Mouse (Mus musculus) embryonic facial prominence, embryonic 13.5 days (tissue): ENCODE measurements around the gene Osbpl9. TPM values are rescaled to one million over a fixed set of nuclear protein-coding genes. Genes with fewer than 3 reads are reported as not detected.

Experiments used
- ATAC-seq: fragments of 200-750 bp; cut with Nextera tagmentation; 2 replicates; pipeline ENCODE4 v1.8.0; 2017; ENCODE audit warnings: low read depth; ENCODE audit not compliant: insufficient number of reproducible peaks, insufficient read depth, low FRiP score, low TSS enrichment
- H3K27ac ChIP-seq: fragments of 300-500 bp; sonication (generic); 2 replicates; pipeline ENCODE4 v1.5.1; 2015; ENCODE audit warnings: moderate library complexity, mild to moderate bottlenecking, inconsistent platforms
- H3K27me3 ChIP-seq: fragments of 300-500 bp; sonication (generic); 2 replicates; pipeline ENCODE4 v1.6.1; 2015; ENCODE audit warnings: mild to moderate bottlenecking, inconsistent platforms
- H3K36me3 ChIP-seq: fragments of 300-500 bp; sonication (generic); 2 replicates; pipeline ENCODE4 v1.6.1; 2015; ENCODE audit warnings: mild to moderate bottlenecking, inconsistent platforms
- H3K4me1 ChIP-seq: fragments of 300-500 bp; sonication (generic); 2 replicates; pipeline ENCODE4 v1.6.1; 2015; ENCODE audit warnings: inconsistent platforms
- H3K4me2 ChIP-seq: fragments of 300-500 bp; sonication (generic); 2 replicates; pipeline ENCODE4 v1.6.1; 2015; ENCODE audit warnings: moderate library complexity, mild to moderate bottlenecking, inconsistent platforms
- H3K4me3 ChIP-seq: fragments of 300-500 bp; sonication (generic); 2 replicates; pipeline ENCODE4 v1.5.1; 2015; ENCODE audit warnings: mild to moderate bottlenecking, inconsistent platforms
- H3K9ac ChIP-seq: fragments of 300-500 bp; sonication (generic); 2 replicates; pipeline ENCODE4 v1.6.1; 2015; ENCODE audit warnings: mild to moderate bottlenecking, inconsistent platforms
- H3K9me3 ChIP-seq: fragments of 300-500 bp; sonication (generic); 2 replicates; pipeline ENCODE4 v1.6.1; 2016; ENCODE audit warnings: inconsistent platforms
- WGBS: fragments of 180-500 bp; shearing (Covaris S2); methylation state at CpG from one replicate; pipeline ENCODE4 v1.1.7; 2015; ENCODE audit warnings: mixed read lengths; 5-methylcytosine and 5-hydroxymethylcytosine counted together
- polyA plus RNA-seq: library from polyadenylated mRNA; unstranded; fragments of >200 nt; fragmentation: Nextera tagmentation; extraction: Ambion mirVana; gene quantifications from 2 replicates; pipeline ENCODE4 v1.2.1, GENCODE M21; 2015

Osbpl9 gene
- polyA plus RNA-seq, 1 experiment from 2014 or later = 68.2 TPM

DNA sequence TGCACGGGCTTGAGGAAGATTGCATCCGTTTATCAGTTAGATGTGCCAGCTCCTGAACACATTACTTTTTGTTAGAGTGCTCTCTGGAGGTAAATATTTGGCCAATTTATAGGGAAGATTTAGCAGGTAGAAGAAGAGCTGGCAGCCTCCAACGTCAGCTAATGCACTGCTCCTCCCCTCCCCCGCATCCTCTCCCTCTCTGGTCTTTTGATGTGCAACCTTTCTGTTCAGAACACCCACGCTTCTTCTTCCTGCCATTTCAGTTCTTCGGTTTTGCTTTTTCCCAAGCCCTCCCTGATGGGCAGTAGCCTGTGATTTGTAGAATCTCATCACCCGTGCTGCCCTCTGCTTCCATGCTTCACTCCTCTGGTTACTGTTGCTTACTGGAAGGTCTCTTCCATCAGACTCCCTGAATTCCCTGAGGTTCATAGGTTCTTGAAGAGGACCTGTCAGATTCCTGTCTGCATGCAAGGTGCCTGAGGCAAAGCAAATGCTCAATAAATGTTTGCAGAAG is 27.8 kb upstream of the Osbpl9 start:
- no peaks in the 10 kb centered on the region for H3K9me3 ChIP-seq
- no peak for ATAC-seq
- H3K27ac ChIP-seq = no peak overlapping the region
- WGBS = 58% methylated on average over 7 of the region's 7 CpGs
- H3K9ac ChIP-seq = no peak overlapping the region
- H3K4me1 ChIP-seq = peaks cover 6% of the 10 kb centered on the region; the same call in 1 of the 2 replicates
- H3K4me3 ChIP-seq = no peak overlapping the region
- no peaks in the 10 kb centered on the region for H3K27me3 ChIP-seq
- H3K36me3 ChIP-seq = no peaks in the 10 kb centered on the region
- no peak overlapping the region for H3K4me2 ChIP-seq

DNA sequence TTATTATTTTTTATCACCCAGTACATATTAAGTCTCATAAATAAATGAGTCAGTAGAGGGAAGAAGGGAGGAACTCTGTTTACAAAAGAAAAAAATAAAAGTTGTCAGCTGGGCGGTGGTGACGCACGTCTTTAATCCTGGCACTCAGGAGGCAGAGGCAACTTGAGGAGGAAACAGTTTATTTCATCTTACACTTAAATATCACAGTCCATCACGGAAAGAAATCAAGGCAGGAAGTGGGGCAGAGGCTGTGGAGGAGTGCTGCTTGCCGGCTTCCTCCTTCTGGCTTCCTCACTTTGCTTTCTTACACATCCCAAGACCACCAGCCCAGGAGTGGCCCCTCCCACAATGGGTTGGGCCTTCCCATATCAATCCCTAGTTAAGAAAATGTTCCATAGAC is 24.0 kb upstream of the Osbpl9 start:
- H3K4me2 ChIP-seq = no peak overlapping the region
- ATAC-seq = no peak
- no peaks in the 10 kb centered on the region for H3K27me3 ChIP-seq
- no peaks in the 10 kb centered on the region for H3K36me3 ChIP-seq
- WGBS = 51% methylated on average over 5 of the region's 5 CpGs
- H3K9ac ChIP-seq = no peak overlapping the region
- H3K4me3 ChIP-seq = no peak overlapping the region
- H3K9me3 ChIP-seq = no peaks in the 10 kb centered on the region
- H3K4me1 ChIP-seq = peaks cover 6% of the 10 kb centered on the region; the same call in 1 of the 2 replicates
- no peak overlapping the region for H3K27ac ChIP-seq

DNA sequence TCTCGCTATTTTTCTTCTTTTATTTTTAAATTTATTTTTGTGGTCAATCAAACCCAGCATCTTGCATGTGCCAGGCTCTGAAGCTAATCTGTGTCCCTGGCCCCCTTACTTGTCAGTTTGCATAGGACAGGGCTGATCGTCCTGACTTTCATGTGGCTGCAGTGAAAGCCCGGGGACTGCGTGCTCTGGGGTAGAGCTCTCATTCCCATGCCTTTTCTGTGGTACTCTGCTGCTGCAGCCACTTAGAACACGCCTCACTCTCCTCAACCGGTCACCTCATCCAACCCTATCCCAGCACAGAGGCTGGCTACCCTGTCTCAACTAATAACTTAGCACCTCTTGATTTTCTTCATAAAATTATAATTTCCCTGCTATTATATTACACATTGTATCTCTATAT is 23.5 kb upstream of the Osbpl9 start:
- Histone ChIP-seq H3K4me2 (no peak overlapping the region), H3K9me3 (no peaks in the 10 kb centered on the region), H3K4me1 (peaks cover 6% of the 10 kb centered on the region; the same call in 1 of the 2 replicates), H3K27me3 (no peaks in the 10 kb centered on the region), H3K9ac (no peak overlapping the region), H3K27ac (peak overlapping the region; percentile 68), H3K36me3 (no peaks in the 10 kb centered on the region), H3K4me3 (no peak overlapping the region)
- WGBS = 55% methylated on average over 6 of the region's 6 CpGs
- ATAC-seq = 0 out of 2 replicates have a peak, but pooled peaks have one; percentile 32

GRCm38 (mm10) chr4:109224762-109225552 is 22.9 kb upstream of the Osbpl9 start:
- peaks cover 6% of the 10 kb centered on the region; the same call in 1 of the 2 replicates for H3K4me1 ChIP-seq
- no peak overlapping the region for H3K9ac ChIP-seq
- H3K36me3 ChIP-seq = no peaks in the 10 kb centered on the region
- ATAC-seq = 0 out of 2 replicates have a peak, but pooled peaks have one; percentile 62
- H3K9me3 ChIP-seq = no peaks in the 10 kb centered on the region
- WGBS = 54% methylated on average over 13 of the region's 13 CpGs
- H3K4me2 ChIP-seq = no peak overlapping the region
- H3K27ac ChIP-seq = peak overlapping the region; percentile 68
- H3K27me3 ChIP-seq = no peaks in the 10 kb centered on the region
- no peak overlapping the region for H3K4me3 ChIP-seq

DNA sequence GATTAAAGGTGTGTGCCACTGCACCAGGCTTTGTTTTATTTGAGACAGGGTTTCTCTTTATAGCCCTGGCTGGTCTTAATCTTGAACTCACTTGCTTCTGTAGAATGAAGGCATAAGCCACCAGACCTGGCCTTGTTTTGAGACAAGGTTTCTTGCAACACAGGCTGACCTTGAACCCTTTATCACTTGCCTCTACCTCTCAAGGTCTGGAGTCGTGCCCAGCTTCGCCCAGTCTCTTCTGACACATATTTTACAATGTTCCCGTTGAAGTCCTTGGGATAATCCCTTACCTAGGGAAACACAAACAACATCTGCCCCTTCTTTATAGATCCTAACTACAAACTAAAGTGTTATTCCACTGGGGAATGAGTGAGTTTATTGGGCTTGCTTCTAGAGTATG is 19.9 kb upstream of the Osbpl9 start:
- ATAC-seq = no peak
- Histone ChIP-seq H3K36me3 (no peaks in the 10 kb centered on the region), H3K27me3 (no peaks in the 10 kb centered on the region), H3K4me3 (no peak overlapping the region), H3K4me1 (peaks cover 6% of the 10 kb centered on the region; the same call in 1 of the 2 replicates), H3K27ac (no peak overlapping the region), H3K4me2 (no peak overlapping the region), H3K9me3 (no peaks in the 10 kb centered on the region), H3K9ac (no peak overlapping the region)
- WGBS = 81% methylated on average over 3 of the region's 3 CpGs

DNA sequence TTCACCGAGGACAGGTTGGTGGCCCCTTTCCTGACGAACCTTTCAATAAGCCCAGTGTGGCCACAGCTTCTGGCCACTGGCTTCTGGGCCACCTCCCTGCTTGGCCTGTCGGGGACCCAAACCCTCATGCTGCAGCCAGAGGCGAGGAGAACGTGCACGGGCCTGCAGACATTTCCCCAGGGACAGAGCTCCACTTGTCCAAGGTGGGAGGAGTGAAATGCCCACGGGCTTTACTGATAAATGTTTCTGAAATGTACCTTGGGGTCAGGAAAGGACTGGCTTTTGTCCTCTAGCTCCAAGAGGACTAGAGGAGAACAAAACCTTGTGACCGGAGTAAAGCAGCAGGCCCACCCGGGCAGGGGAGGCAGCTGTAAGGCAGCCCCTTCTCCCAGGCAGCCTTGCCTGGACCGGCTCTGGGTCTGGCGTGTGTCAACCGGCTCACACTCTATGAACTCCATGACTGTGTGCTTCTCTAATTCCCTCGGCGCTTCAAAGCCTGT is 18.4 kb upstream of the Osbpl9 start:
- Histone ChIP-seq H3K9ac (no peak overlapping the region), H3K4me1 (peaks cover 4% of the 10 kb centered on the region; the same call in 1 of the 2 replicates), H3K9me3 (no peaks in the 10 kb centered on the region), H3K27ac (no peak overlapping the region), H3K27me3 (no peaks in the 10 kb centered on the region), H3K36me3 (no peaks in the 10 kb centered on the region), H3K4me2 (no peak overlapping the region), H3K4me3 (no peak overlapping the region)
- no peak for ATAC-seq
- 61% methylated on average over 14 of the region's 14 CpGs for WGBS

DNA sequence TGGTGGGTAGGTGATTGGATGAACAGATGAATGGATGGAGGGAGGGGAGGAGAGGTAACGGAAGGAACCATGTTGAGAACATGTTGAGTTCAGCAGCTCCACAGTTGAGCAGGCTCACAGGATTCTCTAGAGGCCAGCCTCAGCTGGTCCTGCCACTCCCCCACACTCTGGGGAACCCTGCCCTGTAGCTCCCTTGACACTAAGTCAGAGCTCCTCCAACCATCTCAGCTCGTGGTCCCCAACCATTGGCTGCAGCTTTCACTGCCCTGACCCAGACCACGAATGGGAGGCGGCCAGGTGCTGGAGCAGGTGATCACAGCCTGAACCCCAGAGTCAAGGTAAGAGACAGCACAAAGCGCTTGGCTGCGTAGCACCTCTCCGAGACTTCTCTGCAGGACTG is 15.9 kb upstream of the Osbpl9 start:
- Histone ChIP-seq H3K27me3 (no peaks in the 10 kb centered on the region), H3K4me1 (no peaks in the 10 kb centered on the region), H3K27ac (no peak overlapping the region), H3K9me3 (no peaks in the 10 kb centered on the region), H3K36me3 (no peaks in the 10 kb centered on the region), H3K4me3 (no peak overlapping the region), H3K4me2 (no peak overlapping the region), H3K9ac (no peak overlapping the region)
- ATAC-seq = no peak
- WGBS = 73% methylated on average over 7 of the region's 7 CpGs

- H3K36me3 ChIP-seq = no peaks in the 10 kb centered on the region
- H3K4me3 ChIP-seq = no peak overlapping the region
- H3K9ac ChIP-seq = no peak overlapping the region
- no peaks in the 10 kb centered on the region for H3K9me3 ChIP-seq
- ATAC-seq = no peak
- H3K27ac ChIP-seq = no peak overlapping the region
- no peak overlapping the region for H3K4me2 ChIP-seq
- peaks cover 6% of the 10 kb centered on the region; the same call in 1 of the 2 replicates for H3K4me1 ChIP-seq
- H3K27me3 ChIP-seq = no peaks in the 10 kb centered on the region
- WGBS = 79% methylated on average over 3 of the region's 3 CpGs
Measured at GRCm38 (mm10) chr4:109213986-109214385, 11.9 kb upstream of the Osbpl9 start.

GRCm38 (mm10) chr4:109210881-109211280 is 8.8 kb upstream of the Osbpl9 start:
- no peak for ATAC-seq
- Histone ChIP-seq H3K4me1 (peaks cover 6% of the 10 kb centered on the region; the same call in 1 of the 2 replicates), H3K27me3 (no peaks in the 10 kb centered on the region), H3K9me3 (no peaks in the 10 kb centered on the region), H3K36me3 (no peaks in the 10 kb centered on the region), H3K4me2 (no peak overlapping the region), H3K27ac (peak overlapping the region; percentile 33; the same call in 1 of the 2 replicates), H3K4me3 (no peak overlapping the region), H3K9ac (no peak overlapping the region)
- WGBS = 36% methylated on average over 4 of the region's 4 CpGs

- Histone ChIP-seq H3K27ac (0 out of 2 replicates have a peak overlapping the region, but pooled peaks have one; percentile 33), H3K36me3 (no peaks in the 10 kb centered on the region), H3K9me3 (no peaks in the 10 kb centered on the region), H3K9ac (no peak overlapping the region), H3K27me3 (no peaks in the 10 kb centered on the region), H3K4me1 (peaks cover 6% of the 10 kb centered on the region; the same call in 1 of the 2 replicates), H3K4me2 (no peak overlapping the region), H3K4me3 (no peak overlapping the region)
- no peak for ATAC-seq
- WGBS = 83% methylated on average over 2 of the region's 2 CpGs
Measured at GRCm38 (mm10) chr4:109210253-109210652, 8.2 kb upstream of the Osbpl9 start.

GRCm38 (mm10) chr4:109207524-109207923 is 5.5 kb upstream of the Osbpl9 start:
- ATAC-seq = no peak
- Histone ChIP-seq H3K27ac (no peak overlapping the region), H3K4me3 (no peak overlapping the region), H3K9me3 (no peaks in the 10 kb centered on the region), H3K4me2 (no peak overlapping the region), H3K4me1 (peaks cover 6% of the 10 kb centered on the region; the same call in 1 of the 2 replicates), H3K27me3 (no peaks in the 10 kb centered on the region), H3K36me3 (no peaks in the 10 kb centered on the region), H3K9ac (no peak overlapping the region)
- 71% methylated on average over 5 of the region's 5 CpGs for WGBS

DNA sequence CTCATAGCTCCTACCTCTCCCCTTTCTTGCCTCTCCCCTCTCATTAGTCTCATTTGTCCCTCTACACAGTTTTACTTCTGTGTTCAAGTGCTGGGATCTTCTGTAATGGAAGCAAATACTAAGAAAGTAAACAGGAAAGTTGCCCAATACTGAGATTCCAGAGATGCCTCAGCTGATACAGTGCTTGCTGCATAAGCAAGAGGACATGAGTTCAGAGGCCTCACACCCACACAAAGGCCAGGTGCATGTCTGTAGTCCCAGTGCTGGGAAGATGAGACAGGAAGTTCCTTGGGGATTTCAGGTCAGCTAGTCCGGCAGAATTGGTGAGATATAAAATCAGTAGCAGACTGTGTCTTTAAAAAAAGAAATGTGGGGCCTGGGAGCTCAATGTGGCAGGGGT is 2.3 kb upstream of the Osbpl9 start:
- no peak overlapping the region for H3K4me3 ChIP-seq
- H3K4me1 ChIP-seq = peaks cover 9% of the 10 kb centered on the region; the same call in 1 of the 2 replicates
- no peak overlapping the region for H3K4me2 ChIP-seq
- ATAC-seq = no peak
- H3K27me3 ChIP-seq = no peaks in the 10 kb centered on the region
- H3K9me3 ChIP-seq = no peaks in the 10 kb centered on the region
- H3K27ac ChIP-seq = no peak overlapping the region
- no peak overlapping the region for H3K9ac ChIP-seq
- WGBS = 47% methylated on average over 1 of the region's 1 CpGs
- no peaks in the 10 kb centered on the region for H3K36me3 ChIP-seq
